Mouse (Mus musculus) layer of hippocampus, adult 6 months (tissue): ENCODE measurements around the gene Rfng. TPM values are rescaled to one million over a fixed set of nuclear protein-coding genes. Genes with fewer than 3 reads are reported as not detected.

ENCODE experiments used
- long read RNA-seq, 2 experiments: library from polyadenylated mRNA; unstranded; transcript quantifications; one replicate each; pipeline ENCODE4 v2.0.0; 2019 to 2020
- polyA plus RNA-seq: library from polyadenylated mRNA; unstranded; fragments of <200 nt; fragmentation: Nextera tagmentation; gene quantifications from 2 replicates; pipeline ENCODE4 v1.2.3, GENCODE M21; 2021

The Rfng gene
- polyA plus RNA-seq, result 47.1 and 63.6 TPM in 2 replicates
- long read RNA-seq, experiment 1, transcript Rfng-201 (8 exons, 2,118 nt), result major isoform, 48 of 66 reads
- long read RNA-seq, experiment 1, partial matches to known transcripts, result 4 of 66 reads
- long read RNA-seq, experiment 1, other reads (novel, unspliced or antisense), result 10 of 66 reads
- long read RNA-seq, experiment 2, transcript Rfng-202 (6 exons, 2,467 nt), result minor isoform, 39 of 354 reads
- long read RNA-seq, experiment 2, transcript Rfng-201 (8 exons, 2,118 nt), result major isoform, 267 of 354 reads
- long read RNA-seq, experiment 2, partial matches to known transcripts, result 9 of 354 reads
- long read RNA-seq, experiment 2, other reads (novel, unspliced or antisense), result 39 of 354 reads

DNA sequence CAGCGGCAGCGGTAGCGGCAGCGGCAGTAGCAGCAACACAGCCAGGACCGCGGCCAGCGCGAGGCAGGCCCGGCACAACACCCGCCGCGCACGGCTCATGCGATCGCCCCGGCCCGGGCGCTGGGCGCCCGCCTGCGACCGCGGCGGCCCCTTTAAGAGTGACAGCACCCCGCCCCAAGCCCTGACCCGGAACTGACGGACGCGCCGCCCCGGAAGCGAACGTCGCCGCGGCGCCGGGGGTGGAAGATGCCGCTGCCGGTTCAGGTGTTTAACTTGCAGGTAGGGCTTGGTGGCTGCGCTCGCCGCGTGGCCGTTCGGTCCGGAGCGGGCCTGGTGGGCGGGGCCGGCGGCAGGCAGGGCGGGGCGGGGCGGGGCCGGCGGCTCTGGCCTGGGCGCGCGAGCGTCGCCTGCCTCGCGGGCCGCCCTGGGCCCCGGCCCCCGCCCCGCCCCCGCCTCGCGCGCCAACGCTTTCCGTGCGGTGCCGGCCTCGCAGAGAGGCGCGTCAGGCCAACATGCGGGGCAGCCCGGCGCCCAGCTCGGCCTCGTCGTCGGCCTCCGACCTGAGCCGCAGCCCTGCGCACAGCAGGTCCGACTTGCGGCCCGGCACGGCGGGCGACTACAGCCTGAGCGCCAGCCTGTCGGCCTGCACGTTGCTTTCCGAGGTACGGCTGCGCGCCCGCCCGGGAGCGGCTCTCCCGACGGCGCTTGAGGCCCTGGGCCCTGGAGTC lies at the start of gene Rfng, which contains the start of gene Gps1:
Rfng (minus strand) TSS at position 144 of the 728 bp plus-strand sequence.
Gps1 (plus strand) TSS at position 209 of the 728 bp plus-strand sequence.

GRCm38 (mm10) chr11:120823956-120824786 lies 40.2 kb upstream of the Rfng start, which contains the start of gene Fasn:
Gene Fasn (minus strand): TSS chr11:120824547.

GRCm38 (mm10) chr11:120795756-120796613 lies 12.0 kb upstream of the Rfng start, which contains the start of gene Dus1l:
Gene Dus1l (minus strand): TSS chr11:120796403.

GRCm38 (mm10) chr11:120762672-120763041 lies 21.4 kb downstream of the Rfng start, which contains the start of gene Hmga1b:
Gene Hmga1b (plus strand): TSS chr11:120762794.

DNA sequence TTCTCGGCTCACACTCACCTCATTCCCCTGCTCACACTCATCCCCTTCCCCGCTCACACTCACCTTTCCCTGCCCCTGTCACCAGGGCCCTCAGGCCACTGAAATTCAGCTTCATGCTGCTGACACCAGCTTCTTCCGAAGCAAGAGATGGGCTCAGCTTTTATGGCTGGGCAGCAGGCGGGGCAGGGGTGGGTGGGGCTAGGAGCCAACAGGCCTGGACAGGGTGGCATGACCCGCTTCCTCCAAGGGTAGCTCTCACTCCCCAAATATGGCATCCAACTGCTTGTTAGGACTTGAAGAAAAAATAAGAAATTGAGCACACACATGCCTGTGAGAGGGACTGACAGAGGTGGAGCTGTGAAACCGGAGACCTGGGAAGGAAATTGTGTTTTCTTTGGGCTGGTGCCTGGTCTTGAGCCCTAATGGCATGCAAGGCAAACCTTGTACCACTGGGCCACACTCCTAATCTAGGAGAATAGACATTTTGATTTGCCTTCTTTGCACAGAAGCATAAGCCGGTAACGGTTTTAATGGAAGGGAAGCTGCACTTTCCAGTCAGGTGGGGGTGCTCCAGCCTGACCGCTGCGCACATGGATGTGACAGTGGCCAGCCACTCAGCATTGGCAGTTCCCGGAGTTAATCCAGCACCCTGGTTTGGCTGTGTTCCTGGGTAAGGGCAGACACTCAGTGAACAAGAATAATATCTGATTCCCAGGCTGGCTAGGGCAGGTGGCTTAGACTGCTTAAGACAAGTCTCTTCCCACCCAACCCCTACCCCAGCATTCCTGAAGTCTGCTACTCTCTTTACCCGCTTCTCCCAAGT lies 51.9 kb downstream of the Rfng start, which contains the start of gene Cbr2:
Cbr2 (minus strand) TSS at position 257 of the 823 bp plus-strand sequence.

Other genes starting within 250 kb of the Rfng start
- 224 and 238 TPM in 2 replicates for gene Mcrip1, start 234.5 kb downstream of the Rfng start, polyA plus RNA-seq
- gene Ppp1r27, start 233.1 kb downstream of the Rfng start, polyA plus RNA-seq, result not detected in 2 replicates
- gene P4hb, start 211.0 kb downstream of the Rfng start, polyA plus RNA-seq, result 126 and 135 TPM in 2 replicates
- 199 and 207 TPM in 2 replicates for gene Arhgdia, start 202.6 kb downstream of the Rfng start, polyA plus RNA-seq
- 8.1 and 9.0 TPM in 2 replicates for gene Alyref, start 185.8 kb downstream of the Rfng start, polyA plus RNA-seq
- gene Anapc11, start 185.8 kb downstream of the Rfng start, polyA plus RNA-seq, result 89.9 and 107 TPM in 2 replicates
- gene Npb, start 175.7 kb downstream of the Rfng start, polyA plus RNA-seq, result 2.9 and 3.2 TPM in 2 replicates
- 107 and 110 TPM in 2 replicates for gene Pcyt2, start 166.3 kb downstream of the Rfng start, polyA plus RNA-seq
- gene Sirt7, start 159.0 kb downstream of the Rfng start, polyA plus RNA-seq, result 18.0 and 18.2 TPM in 2 replicates
- 12.7 and 13.4 TPM in 2 replicates for gene Mafg, start 150.6 kb downstream of the Rfng start, polyA plus RNA-seq
- 3.6 and 4.8 TPM in 2 replicates for gene Pycr1, start 140.4 kb downstream of the Rfng start, polyA plus RNA-seq
- gene Myadml2, start 136.0 kb downstream of the Rfng start, polyA plus RNA-seq, result 3.6 and 4.0 TPM in 2 replicates
- gene Notum, start 123.0 kb downstream of the Rfng start, polyA plus RNA-seq, result 0.49 and 1.1 TPM in 2 replicates
- gene Aspscr1, start 111.2 kb downstream of the Rfng start, polyA plus RNA-seq, result 44.3 and 52.2 TPM in 2 replicates
- 64.8 and 72.5 TPM in 2 replicates for gene Cenpx, start 70.5 kb downstream of the Rfng start, polyA plus RNA-seq
- 5.4 and 6.0 TPM in 2 replicates for gene Lrrc45, start 70.3 kb downstream of the Rfng start, polyA plus RNA-seq
- 40.8 and 52.4 TPM in 2 replicates for gene Rac3, start 62.7 kb downstream of the Rfng start, polyA plus RNA-seq
- 31.5 TPM in 2 replicates for gene Dcxr, start 56.9 kb downstream of the Rfng start, polyA plus RNA-seq
- gene Cbr2, start 52.1 kb downstream of the Rfng start, polyA plus RNA-seq, result 0.85 and 1.5 TPM in 2 replicates
- gene Hmga1b, start 21.4 kb downstream of the Rfng start, polyA plus RNA-seq, result 0.48 and 1.6 TPM in 2 replicates
- gene Gps1, start 65 bp upstream of the Rfng start, polyA plus RNA-seq, result 257 and 261 TPM in 2 replicates
- gene Dus1l, start 12.2 kb upstream of the Rfng start, polyA plus RNA-seq, result 35.9 and 39.6 TPM in 2 replicates
- gene Fasn, start 40.3 kb upstream of the Rfng start, polyA plus RNA-seq, result 45.4 and 45.9 TPM in 2 replicates
- 1.2 and 1.5 TPM in 2 replicates for gene Ccdc57, start 148.7 kb upstream of the Rfng start, polyA plus RNA-seq
- 1.4 and 2.1 TPM in 2 replicates for gene Slc16a3, start 164.3 kb upstream of the Rfng start, polyA plus RNA-seq
- gene Csnk1d, start 207.1 kb upstream of the Rfng start, polyA plus RNA-seq, result 30.2 and 34.7 TPM in 2 replicates